Mouse (Mus musculus) spleen, embryonic (tissue): ENCODE results near the gene Crebrf.

Experiments
- CTCF ChIA-PET: fragments of 350-600 bp; sonication (Branson Sonifier 250); formaldehyde crosslinking; loops from one replicate; lab custom pipeline; 2022; lab: Charles Lee

The Crebrf gene

GRCm38 (mm10) chr17:26715271-26715758 lies at the start of gene Crebrf:
Crebrf (plus strand) TSS chr17:26715650.
- CTCF ChIA-PET, result interaction anchor here (1.2 kb wide), 1 partner anchor 171 kb away, joined by 3 read pairs; no protein-coding TSS in a partner anchor

DNA sequence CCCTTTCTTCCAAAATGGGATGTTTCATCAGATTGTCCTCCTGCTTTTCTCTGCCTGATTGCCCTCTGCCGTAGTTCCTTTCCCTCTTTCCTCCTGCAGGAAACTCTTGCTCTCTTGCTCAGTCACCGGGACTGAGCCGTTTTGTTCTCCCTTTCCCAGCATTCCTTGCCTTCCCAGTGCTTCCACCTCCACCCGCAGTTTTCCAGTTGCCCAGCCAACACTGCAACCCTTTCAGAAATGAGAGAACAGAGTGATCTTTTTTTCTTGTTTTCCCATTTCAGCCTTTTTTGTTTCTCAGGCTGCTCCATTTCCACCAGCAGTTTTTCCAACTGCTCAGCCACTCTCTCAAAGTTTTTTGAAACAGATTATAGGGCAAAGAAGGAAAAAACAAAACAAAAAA lies 44.2 kb upstream of the Crebrf start:
- CTCF ChIA-PET, result no interaction called here

DNA sequence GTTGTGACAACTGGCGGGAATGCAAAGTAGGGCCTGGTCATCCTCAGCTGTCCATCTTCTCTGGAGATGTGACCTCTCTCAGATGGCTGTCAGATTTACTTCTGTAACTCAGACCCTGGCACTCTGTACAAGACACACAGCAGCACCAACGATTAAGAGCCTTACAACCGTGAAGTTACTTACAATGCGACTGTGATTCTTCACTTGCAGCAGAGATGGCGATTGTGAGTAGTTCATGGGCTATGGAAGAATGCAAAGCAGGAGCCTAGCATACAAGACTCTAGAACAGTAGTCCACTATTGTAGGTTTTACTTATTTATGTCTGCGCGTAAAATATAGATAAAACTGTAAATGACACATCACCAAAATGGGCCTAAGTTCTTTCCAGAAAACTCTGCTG lies 39.6 kb upstream of the Crebrf start:
- CTCF ChIA-PET, result no interaction called here

DNA sequence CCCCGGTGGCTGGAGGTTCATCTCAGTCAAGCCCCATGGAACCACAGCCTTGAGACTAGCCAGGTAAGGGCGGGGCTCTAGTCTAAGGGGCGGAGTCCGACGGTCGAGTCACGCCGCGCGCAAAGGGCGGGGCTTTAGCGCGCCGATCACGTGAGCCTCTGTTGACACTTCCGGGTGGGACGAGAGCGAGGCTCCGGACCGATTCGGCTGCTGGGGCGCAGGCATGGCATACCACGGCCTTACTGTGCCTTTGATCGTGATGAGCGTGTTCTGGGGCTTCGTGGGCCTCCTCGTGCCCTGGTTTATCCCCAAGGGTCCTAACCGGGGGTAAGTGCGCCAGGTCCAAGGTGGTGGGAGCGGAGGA lies 39.2 kb upstream of the Crebrf start:
- CTCF ChIA-PET, result no interaction called here

DNA sequence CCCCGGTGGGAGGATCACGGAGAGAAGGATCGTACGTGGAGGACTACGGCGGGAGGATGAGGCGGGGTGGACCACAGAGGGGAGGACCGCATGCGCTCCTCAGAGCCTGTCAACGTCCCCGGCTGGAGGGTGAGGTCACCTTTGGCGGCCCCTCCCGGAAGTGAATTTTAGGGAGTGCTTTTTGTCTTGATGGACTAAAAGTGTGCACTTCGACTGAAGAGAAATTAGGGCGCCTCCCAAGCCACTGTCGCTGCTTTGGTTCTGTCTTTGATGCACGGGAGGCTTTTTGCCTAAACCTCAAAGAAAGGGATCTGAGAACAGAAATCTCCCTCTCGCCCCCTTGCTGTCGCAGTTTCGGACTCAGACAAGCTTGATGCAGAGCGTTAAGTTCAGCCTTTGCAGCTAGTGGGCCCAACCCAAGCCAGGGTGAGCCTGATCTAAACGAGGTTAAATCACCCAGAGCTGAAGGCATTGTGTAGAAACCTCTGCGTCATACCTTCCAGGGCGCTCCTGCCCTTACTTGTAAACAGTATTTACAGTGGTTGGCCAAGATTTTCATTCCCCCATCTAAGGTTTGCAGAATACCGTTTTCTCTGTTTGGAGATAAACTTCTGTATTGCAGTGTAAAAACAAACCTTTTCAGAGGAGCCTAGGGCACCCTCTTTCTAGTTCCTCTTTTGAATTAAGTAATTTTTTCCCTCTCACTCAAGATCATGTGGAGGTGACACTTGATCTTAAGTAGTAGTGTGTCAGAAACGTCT lies 38.7 kb upstream of the Crebrf start:
- CTCF ChIA-PET, result interaction anchor here (0.6 to 1.2 kb wide), 2 partner anchors 11 to 508 kb away, joined by 3 read pairs; no protein-coding TSS in a partner anchor

DNA sequence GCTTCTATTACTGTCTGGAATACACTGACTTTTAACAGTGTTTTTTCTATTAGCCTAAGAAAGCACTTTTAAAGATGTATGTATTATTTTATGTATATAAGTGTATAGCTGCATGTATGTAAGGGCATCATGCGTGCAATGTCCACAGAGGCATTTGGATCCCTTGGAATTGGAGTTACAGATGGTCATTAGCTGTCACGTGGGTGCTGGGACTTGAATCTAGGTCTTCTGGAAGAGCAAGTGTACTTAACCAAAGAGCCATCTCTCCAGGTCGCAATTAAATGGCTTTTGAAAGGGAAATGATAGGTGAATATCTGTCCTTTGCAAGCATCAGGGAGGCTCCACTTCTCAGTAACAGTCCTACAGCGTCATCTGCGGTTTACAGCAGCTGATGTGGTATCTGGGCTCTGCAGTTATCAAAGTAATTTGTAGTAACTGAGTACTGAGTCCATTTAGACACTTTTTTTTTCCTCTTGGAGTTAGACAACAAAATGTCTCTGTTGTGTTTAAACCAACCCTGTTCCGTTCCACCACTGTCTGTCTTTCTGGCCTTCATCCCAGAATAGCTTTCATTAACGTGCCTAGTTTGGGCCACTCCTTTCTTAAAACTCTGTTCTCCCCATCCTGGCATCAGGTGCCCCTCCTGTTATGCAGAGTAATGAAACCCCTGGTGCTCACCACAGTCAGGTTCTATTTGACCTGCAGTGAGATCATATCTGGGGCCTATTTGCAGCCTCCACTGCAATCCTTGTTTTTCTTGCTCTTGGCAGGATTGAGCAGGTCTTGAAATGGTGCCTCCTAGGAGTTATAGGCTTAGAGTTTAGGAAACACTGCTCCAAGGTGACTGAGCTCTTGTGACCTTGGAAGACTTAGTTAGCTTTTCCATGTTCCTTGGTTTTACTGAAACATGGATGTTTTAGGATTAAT lies 37.5 kb upstream of the Crebrf start:
- CTCF ChIA-PET, result interaction anchor here (0.6 to 1.2 kb wide), 3 partner anchors 12 to 17 kb away, joined by 3 read pairs; no protein-coding TSS in a partner anchor

DNA sequence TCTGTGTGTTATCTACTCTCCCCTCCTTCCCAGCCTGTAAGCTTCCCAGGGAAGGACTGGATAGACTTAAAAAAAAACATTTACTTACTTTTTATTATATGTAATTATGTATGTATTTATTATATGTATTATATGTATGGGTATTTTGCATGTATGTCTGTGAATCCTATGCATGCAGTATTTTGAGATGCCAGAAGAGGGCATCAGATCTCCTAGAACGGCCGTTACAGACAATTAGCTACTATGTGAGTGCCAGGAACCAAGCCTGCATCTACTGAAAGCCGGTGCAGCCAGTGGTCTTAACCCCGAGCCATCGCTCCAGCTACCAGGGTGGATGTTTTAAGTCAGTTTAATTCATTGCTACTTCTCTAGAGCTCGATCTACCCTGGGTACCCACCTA lies 34.2 kb upstream of the Crebrf start:
- CTCF ChIA-PET, result no interaction called here

DNA sequence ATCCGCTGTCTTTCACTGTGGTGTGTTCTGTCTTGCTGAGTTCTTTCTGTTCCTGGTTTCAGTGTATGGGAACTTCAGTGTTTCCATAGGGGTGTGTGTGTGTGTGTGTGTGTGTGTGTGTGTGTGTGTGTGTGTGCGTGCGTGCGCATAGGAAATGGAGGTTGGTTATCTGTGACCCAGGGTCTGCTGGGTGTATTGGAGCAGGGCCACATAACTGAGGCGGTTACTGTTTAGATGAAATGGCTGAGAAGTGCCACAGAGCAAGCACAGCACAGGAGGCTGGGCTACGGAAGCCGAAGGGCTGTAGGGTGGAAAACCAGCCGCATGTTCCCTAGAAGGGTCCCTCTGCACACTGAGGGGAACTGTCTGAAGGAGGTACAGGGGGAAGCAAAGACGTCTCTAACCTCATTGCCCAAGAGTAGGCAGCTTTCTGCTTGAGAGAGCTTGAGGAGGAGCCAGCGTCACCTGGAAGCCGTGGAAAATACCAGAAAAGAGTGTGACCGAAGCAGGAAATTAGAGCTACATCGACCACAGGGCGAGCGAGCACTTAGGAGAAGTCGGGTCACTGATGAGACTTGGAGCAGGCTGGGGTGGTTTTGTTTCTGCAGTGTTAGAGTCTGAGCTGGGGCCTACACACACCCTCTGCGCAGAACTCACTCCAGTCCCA lies 29.0 kb upstream of the Crebrf start:
- CTCF ChIA-PET, result no interaction called here

DNA sequence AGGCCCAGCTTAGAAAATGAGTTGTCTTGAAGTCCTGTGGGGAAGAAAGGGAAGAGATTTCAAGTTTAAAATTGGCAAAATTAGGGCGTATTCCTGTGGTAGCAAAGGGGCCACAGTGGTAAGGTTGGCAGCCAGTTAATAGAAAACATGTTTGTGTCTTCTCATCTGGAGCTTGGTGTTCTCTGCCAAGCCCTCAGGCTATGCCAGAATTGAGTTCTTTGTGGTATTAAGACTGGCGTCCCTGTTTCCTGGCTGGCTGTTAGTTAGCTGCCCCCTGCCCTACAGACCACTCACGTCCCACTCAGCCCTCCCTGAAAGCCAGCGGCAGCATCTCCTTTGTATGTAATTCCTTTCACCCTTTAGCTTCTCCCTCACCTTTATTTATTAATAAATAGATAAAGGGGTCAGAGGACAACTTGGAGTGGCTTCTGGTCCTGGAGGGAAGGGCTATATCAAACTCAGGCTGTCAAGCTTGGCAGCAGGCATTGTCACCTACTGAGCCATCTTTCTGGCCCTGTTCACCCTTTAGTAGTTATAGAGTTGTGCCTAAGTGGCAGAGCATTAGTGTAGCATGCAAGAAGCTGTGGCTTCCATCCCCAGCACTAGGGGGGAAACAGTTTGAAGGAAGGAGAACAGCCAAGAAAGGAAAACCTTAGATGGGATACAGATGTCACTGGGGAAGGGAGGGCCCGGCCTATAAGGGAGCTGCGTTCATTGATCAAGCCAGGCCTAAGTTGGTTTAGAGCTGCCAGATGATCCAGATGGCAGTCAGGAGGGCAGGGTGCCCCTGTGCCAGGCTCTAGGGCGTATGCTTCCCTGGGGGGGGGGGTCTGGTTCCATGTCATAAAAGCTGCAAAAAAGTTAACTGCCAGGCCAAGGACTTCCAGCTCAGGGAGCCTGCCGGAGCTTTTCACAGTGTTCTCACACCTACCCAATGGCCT lies 26.4 kb upstream of the Crebrf start:
- CTCF ChIA-PET, result interaction anchor here (0.5 to 1.1 kb wide), 3 partner anchors 11 to 199 kb away, joined by 3 read pairs; no protein-coding TSS in a partner anchor

DNA sequence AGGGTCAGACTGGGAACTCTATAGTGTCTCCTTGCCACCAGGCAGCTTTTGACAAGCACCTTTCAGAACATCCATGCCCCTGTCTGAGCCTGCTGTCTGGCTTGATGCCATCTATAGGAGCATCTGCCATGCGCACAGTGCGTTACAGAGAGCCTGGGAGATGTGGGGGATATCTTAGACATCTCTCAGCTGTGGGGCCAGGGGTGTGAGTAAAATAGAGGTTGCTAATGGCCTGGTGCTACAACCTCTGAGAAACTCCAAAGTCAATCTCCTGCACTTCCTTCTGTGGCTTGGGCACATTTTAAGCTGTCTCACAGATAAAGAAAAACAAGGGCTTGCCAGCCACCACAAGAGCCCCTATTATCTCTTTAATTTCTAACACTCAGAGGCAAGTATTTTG lies 25.6 kb upstream of the Crebrf start:
- CTCF ChIA-PET, result interaction anchor here (0.5 to 0.6 kb wide), 2 partner anchors 12 to 198 kb away, joined by 3 read pairs; no protein-coding TSS in a partner anchor

DNA sequence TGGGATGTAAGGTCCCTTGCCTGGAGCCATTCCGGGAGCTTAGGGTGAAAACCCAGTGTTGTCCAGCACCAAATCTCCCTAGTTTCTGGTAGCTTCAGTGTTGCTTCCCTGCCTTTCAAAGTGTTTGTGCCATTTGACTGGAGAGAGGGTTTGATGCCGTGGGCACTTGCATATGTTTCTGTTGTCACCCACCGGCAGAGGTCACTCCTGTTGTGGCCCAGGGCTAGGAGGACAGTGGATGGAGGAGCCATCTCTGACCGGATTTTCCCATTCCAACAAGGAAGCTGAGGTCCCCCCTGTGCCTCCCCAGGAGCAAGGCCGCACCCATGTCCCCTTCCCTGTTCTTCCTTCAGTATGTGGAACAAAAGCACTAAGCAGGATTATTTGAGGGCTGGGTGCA lies 25.2 kb upstream of the Crebrf start:
- CTCF ChIA-PET, result no interaction called here

GRCm38 (mm10) chr17:26691110-26691509 lies 24.3 kb upstream of the Crebrf start:
- CTCF ChIA-PET, result no interaction called here

DNA sequence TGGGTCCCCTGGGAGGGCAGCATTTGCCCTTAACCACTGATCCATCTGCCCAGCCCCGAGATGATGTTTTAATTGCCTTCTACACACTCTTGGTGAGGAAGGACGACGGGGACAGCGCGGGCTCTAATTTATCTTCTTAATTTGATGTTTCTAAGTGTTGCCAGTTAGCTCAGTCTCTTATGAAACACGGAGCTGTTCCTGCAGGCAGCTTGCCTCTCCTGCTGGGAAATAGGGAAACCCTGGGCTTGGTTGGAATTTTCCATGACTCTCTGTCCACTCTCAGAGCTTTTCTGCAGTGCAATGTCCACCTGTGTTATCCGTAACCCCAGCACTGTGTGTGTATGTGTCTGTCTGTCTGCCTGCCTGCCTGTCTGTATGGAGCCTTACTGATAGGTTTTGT lies 22.0 kb upstream of the Crebrf start:
- CTCF ChIA-PET, result no interaction called here

DNA sequence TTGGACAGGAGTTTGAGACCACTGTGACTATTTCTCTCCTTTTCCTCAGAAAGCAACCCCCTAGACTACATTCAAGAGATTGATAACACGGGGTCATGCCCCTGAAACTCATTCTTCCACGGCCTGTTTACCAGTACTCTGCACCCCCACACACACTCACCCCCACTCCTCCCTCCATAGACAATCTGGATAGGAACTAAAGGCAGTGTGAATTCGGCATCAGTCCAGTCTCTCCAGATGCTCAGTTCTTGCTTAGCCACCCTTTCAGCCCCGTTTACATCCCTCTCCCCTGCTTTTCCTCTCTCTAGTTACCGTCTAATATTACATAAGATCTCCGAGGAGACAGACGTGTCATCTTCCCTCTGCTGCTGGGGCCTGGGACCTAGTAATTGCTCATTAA lies 21.3 kb upstream of the Crebrf start:
- CTCF ChIA-PET, result no interaction called here

GRCm38 (mm10) chr17:26695193-26695592 lies 20.3 kb upstream of the Crebrf start:
- CTCF ChIA-PET, result interaction anchor here (1.2 kb wide), 1 partner anchor 17 kb away, joined by 3 read pairs; no protein-coding TSS in a partner anchor

DNA sequence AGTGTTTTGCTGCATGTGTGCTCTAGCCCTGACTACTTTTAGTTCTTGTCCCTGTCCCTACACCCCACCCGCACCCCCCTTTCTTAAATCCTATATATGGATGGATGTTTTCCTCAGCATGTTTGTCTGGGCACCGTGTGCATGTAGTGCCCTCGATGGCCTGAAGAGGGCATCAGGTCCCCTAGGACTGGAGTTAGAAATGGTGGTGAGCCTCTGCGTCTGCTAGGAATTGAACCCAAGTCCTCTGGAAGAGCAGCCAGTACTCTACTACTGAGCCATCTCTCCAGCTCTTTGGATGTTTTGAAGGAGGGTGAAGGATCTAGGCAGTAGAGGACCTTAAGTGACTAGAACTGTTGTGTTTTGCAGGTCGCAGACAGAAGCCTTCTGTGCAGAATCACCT lies 16.6 kb upstream of the Crebrf start:
- CTCF ChIA-PET, result interaction anchor here (0.7 to 0.9 kb wide), 2 partner anchors 40 to 190 kb away, joined by 3 to 5 read pairs; no protein-coding TSS in a partner anchor

DNA sequence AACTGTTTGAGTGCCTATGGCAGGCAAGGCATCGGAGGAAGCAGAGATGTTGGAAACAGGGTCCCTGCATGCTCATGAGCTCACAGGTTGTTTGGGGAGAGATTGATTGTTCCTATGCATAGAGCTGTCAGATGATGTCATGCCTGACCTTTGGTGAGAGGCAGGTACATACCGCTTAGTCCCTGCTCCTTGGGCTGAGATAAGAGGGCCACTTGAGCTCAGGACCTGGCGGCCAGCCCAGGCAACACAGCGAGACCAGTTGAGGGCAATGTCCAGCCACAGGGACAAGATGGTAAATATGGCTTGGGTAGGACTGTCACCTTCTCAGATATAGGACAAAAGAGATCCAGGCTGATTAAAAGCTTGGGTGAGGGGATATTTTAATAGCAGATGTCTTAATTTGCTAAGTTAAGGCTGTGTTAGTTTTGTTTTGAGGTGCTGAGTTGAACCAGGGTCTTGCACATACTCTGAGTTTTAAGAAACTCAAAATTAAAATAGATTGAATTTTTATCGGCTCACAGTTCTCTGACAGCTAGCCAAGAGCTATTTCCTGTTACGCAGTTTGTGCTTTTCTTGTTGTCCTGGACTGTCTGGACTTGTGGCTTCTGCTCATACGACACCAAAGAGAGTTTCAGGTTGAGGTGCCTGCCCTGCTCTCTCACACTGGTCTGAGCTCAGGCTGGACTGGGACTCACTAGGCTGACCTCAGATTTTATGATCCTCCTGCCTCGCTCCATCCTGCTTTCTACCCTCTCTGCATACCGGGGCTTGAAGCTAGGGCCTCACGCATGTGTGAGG lies 15.4 kb upstream of the Crebrf start:
- CTCF ChIA-PET, result interaction anchor here (0.5 to 0.9 kb wide), 4 partner anchors 39 to 533 kb away, joined by 3 to 5 read pairs (median 3); no protein-coding TSS in a partner anchor

- CTCF ChIA-PET, result no interaction called here
Measured at GRCm38 (mm10) chr17:26701565-26701964, 13.9 kb upstream of the Crebrf start.

DNA sequence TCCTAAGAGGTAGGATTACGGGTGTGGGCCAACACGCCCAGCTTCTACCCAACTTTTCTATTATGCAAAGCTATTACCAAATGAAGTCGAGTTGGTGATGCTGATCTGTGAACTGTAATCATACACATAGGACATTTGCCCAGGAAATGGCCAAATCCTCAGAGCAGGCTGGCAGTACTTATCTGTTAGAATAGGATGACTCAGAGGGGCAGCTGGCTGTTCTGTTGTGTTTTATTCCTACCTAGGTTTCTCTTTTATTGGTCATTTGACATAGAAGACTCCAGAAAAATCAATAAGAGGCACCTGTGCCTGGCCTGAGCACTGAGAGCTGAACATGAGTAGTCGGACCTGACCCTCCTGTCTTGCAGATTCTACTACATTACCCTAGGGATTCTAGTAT lies 12.8 kb upstream of the Crebrf start:
- CTCF ChIA-PET, result no interaction called here
